Mouse (Mus musculus): ENCODE measurements around the gene Scai. TPM values are rescaled to one million over a fixed set of nuclear protein-coding genes. Genes with fewer than 3 reads are reported as not detected.

Gene Scai
- polyA plus RNA-seq, 1 experiment from 2014 or later, result 1.4 TPM

GRCm38 (mm10) chr2:39203359-39203758, 12.8 kb upstream of the Scai start:
- no peak overlapping the region for H3K9ac ChIP-seq (ENCODE audit: low read depth, low read length)
- no peak overlapping the region for H3K4me3 ChIP-seq (ENCODE audit: low read depth, low read length)
- peaks cover 10% of the 10 kb centered on the region for H3K36me3 ChIP-seq (ENCODE audit: control insufficient read depth, insufficient read depth)
- WGBS (ENCODE audit: insufficient replicate concordance), result 78% methylated on average over 2 of the region's 2 CpGs
- H3K4me1 ChIP-seq (ENCODE audit: control insufficient read depth, low read depth, low read length), result no peaks in the 10 kb centered on the region
- no peak overlapping the region for H3K27ac ChIP-seq (ENCODE audit: low read length)
- H3K9me3 ChIP-seq (replicated peaks; ENCODE audit: control insufficient read depth, low read length), result no peaks in the 10 kb centered on the region
- no peak for ATAC-seq (ENCODE audit: low read depth)
- H3K27me3 ChIP-seq (ENCODE audit: control insufficient read depth, insufficient read depth, low read depth, low read length), result no peaks in the 10 kb centered on the region
- H3K4me2 ChIP-seq (ENCODE audit: low read depth, low read length), result no peak overlapping the region

- no peaks in the 10 kb centered on the region for H3K9me3 ChIP-seq (replicated peaks; ENCODE audit: control insufficient read depth, low read length)
- WGBS (ENCODE audit: insufficient replicate concordance), result 85% methylated on average over 2 of the region's 2 CpGs
- ATAC-seq (ENCODE audit: low read depth), result no peak
These were observed 4.3 kb upstream of the Scai start for GRCm38 (mm10) chr2:39194809-39195208.

GRCm38 (mm10) chr2:39189961-39190560, 473 bp downstream of the Scai start:
- Histone ChIP-seq H3K9me3 (replicated peaks; ENCODE audit: control insufficient read depth, low read length) (no peaks in the 10 kb centered on the region), H3K4me3 (ENCODE audit: low read depth, low read length) (peak overlapping the region; percentile 99), H3K9ac (ENCODE audit: low read depth, low read length) (peak overlapping the region; percentile 94), H3K27ac (ENCODE audit: low read length) (peak overlapping the region; percentile 69), H3K4me1 (ENCODE audit: control insufficient read depth, low read depth, low read length) (peaks cover 10% of the 10 kb centered on the region), H3K27me3 (ENCODE audit: control insufficient read depth, insufficient read depth, low read depth, low read length) (no peaks in the 10 kb centered on the region), H3K36me3 (ENCODE audit: control insufficient read depth, insufficient read depth) (no peaks in the 10 kb centered on the region), H3K4me2 (ENCODE audit: low read depth, low read length) (peak overlapping the region; percentile 95)
- WGBS (ENCODE audit: insufficient replicate concordance), result under 1% methylated on average over 34 of the region's 39 CpGs
- ATAC-seq (ENCODE audit: low read depth), result peak; percentile 31

More at GRCm38 (mm10) chr2:39194809-39195208, 4.3 kb upstream of the Scai start:
- Histone ChIP-seq H3K9ac (ENCODE audit: low read depth, low read length) (no peak overlapping the region), H3K27ac (ENCODE audit: low read length) (no peak overlapping the region), H3K4me2 (ENCODE audit: low read depth, low read length) (no peak overlapping the region), H3K4me1 (ENCODE audit: control insufficient read depth, low read depth, low read length) (peaks cover 6% of the 10 kb centered on the region), H3K4me3 (ENCODE audit: low read depth, low read length) (no peak overlapping the region), H3K36me3 (ENCODE audit: control insufficient read depth, insufficient read depth) (peaks cover 10% of the 10 kb centered on the region), H3K27me3 (ENCODE audit: control insufficient read depth, insufficient read depth, low read depth, low read length) (no peaks in the 10 kb centered on the region)

- Histone ChIP-seq H3K4me2 (ENCODE audit: low read depth, low read length) (no peak overlapping the region), H3K9ac (ENCODE audit: low read depth, low read length) (no peak overlapping the region), H3K27me3 (ENCODE audit: control insufficient read depth, insufficient read depth, low read depth, low read length) (no peaks in the 10 kb centered on the region), H3K27ac (ENCODE audit: low read length) (no peak overlapping the region), H3K36me3 (ENCODE audit: control insufficient read depth, insufficient read depth) (no peaks in the 10 kb centered on the region), H3K9me3 (replicated peaks; ENCODE audit: control insufficient read depth, low read length) (no peaks in the 10 kb centered on the region), H3K4me1 (ENCODE audit: control insufficient read depth, low read depth, low read length) (peaks cover 8% of the 10 kb centered on the region), H3K4me3 (ENCODE audit: low read depth, low read length) (no peak overlapping the region)
- ATAC-seq (ENCODE audit: low read depth), result no peak
- 52% methylated on average over 3 of the region's 3 CpGs for WGBS (ENCODE audit: insufficient replicate concordance)
These were observed 4.6 kb downstream of the Scai start for GRCm38 (mm10) chr2:39185942-39186341.

- Histone ChIP-seq H3K36me3 (ENCODE audit: control insufficient read depth, insufficient read depth) (no peaks in the 10 kb centered on the region), H3K27me3 (ENCODE audit: control insufficient read depth, insufficient read depth, low read depth, low read length) (no peaks in the 10 kb centered on the region), H3K4me1 (ENCODE audit: control insufficient read depth, low read depth, low read length) (no peaks in the 10 kb centered on the region), H3K9me3 (replicated peaks; ENCODE audit: control insufficient read depth, low read length) (no peaks in the 10 kb centered on the region), H3K27ac (ENCODE audit: low read length) (no peak overlapping the region), H3K9ac (ENCODE audit: low read depth, low read length) (no peak overlapping the region), H3K4me3 (ENCODE audit: low read depth, low read length) (no peak overlapping the region), H3K4me2 (ENCODE audit: low read depth, low read length) (no peak overlapping the region)
- 86% methylated on average over 2 of the region's 2 CpGs for WGBS (ENCODE audit: insufficient replicate concordance)
- ATAC-seq (ENCODE audit: low read depth), result no peak
These were observed 6.9 kb downstream of the Scai start for GRCm38 (mm10) chr2:39183587-39183986.

- no peak overlapping the region for H3K4me2 ChIP-seq (ENCODE audit: low read depth, low read length)
- H3K36me3 ChIP-seq (ENCODE audit: control insufficient read depth, insufficient read depth), result no peaks in the 10 kb centered on the region
- H3K27ac ChIP-seq (ENCODE audit: low read length), result no peak overlapping the region
- no peak overlapping the region for H3K9ac ChIP-seq (ENCODE audit: low read depth, low read length)
- H3K4me1 ChIP-seq (ENCODE audit: control insufficient read depth, low read depth, low read length), result no peaks in the 10 kb centered on the region
- ATAC-seq (ENCODE audit: low read depth), result no peak
- H3K27me3 ChIP-seq (ENCODE audit: control insufficient read depth, insufficient read depth, low read depth, low read length), result no peaks in the 10 kb centered on the region
- H3K4me3 ChIP-seq (ENCODE audit: low read depth, low read length), result no peak overlapping the region
- WGBS (ENCODE audit: insufficient replicate concordance), result 76% methylated on average over 1 of the region's 1 CpGs
- no peaks in the 10 kb centered on the region for H3K9me3 ChIP-seq (replicated peaks; ENCODE audit: control insufficient read depth, low read length)
These were observed 29.5 kb downstream of the Scai start for GRCm38 (mm10) chr2:39160996-39161395.

GRCm38 (mm10) chr2:39157916-39158315, 32.6 kb downstream of the Scai start:
- H3K4me3 ChIP-seq (ENCODE audit: low read depth, low read length), result no peak overlapping the region
- no peaks in the 10 kb centered on the region for H3K27me3 ChIP-seq (ENCODE audit: control insufficient read depth, insufficient read depth, low read depth, low read length)
- H3K27ac ChIP-seq (ENCODE audit: low read length), result no peak overlapping the region
- H3K36me3 ChIP-seq (ENCODE audit: control insufficient read depth, insufficient read depth), result no peaks in the 10 kb centered on the region
- no peaks in the 10 kb centered on the region for H3K9me3 ChIP-seq (replicated peaks; ENCODE audit: control insufficient read depth, low read length)
- H3K4me2 ChIP-seq (ENCODE audit: low read depth, low read length), result no peak overlapping the region
- ATAC-seq (ENCODE audit: low read depth), result no peak
- H3K4me1 ChIP-seq (ENCODE audit: control insufficient read depth, low read depth, low read length), result no peaks in the 10 kb centered on the region
- 69% methylated on average over 1 of the region's 1 CpGs for WGBS (ENCODE audit: insufficient replicate concordance)
- H3K9ac ChIP-seq (ENCODE audit: low read depth, low read length), result no peak overlapping the region

- Histone ChIP-seq H3K9ac (ENCODE audit: low read depth, low read length) (no peak overlapping the region), H3K4me1 (ENCODE audit: control insufficient read depth, low read depth, low read length) (no peaks in the 10 kb centered on the region), H3K4me3 (ENCODE audit: low read depth, low read length) (no peak overlapping the region), H3K36me3 (ENCODE audit: control insufficient read depth, insufficient read depth) (no peaks in the 10 kb centered on the region), H3K27me3 (ENCODE audit: control insufficient read depth, insufficient read depth, low read depth, low read length) (no peaks in the 10 kb centered on the region), H3K4me2 (ENCODE audit: low read depth, low read length) (no peak overlapping the region), H3K9me3 (replicated peaks; ENCODE audit: control insufficient read depth, low read length) (no peaks in the 10 kb centered on the region), H3K27ac (ENCODE audit: low read length) (no peak overlapping the region)
- ATAC-seq (ENCODE audit: low read depth), result no peak
- 65% methylated on average over 1 of the region's 1 CpGs for WGBS (ENCODE audit: insufficient replicate concordance)
These were observed 33.7 kb downstream of the Scai start for GRCm38 (mm10) chr2:39156821-39157220.

GRCm38 (mm10) chr2:39150943-39151342, 39.6 kb downstream of the Scai start:
- no peak for ATAC-seq (ENCODE audit: low read depth)
- Histone ChIP-seq H3K9ac (ENCODE audit: low read depth, low read length) (no peak overlapping the region), H3K4me2 (ENCODE audit: low read depth, low read length) (no peak overlapping the region), H3K27ac (ENCODE audit: low read length) (no peak overlapping the region), H3K4me1 (ENCODE audit: control insufficient read depth, low read depth, low read length) (no peaks in the 10 kb centered on the region), H3K27me3 (ENCODE audit: control insufficient read depth, insufficient read depth, low read depth, low read length) (no peaks in the 10 kb centered on the region), H3K4me3 (ENCODE audit: low read depth, low read length) (no peak overlapping the region), H3K9me3 (replicated peaks; ENCODE audit: control insufficient read depth, low read length) (no peaks in the 10 kb centered on the region), H3K36me3 (ENCODE audit: control insufficient read depth, insufficient read depth) (no peaks in the 10 kb centered on the region)
- WGBS (ENCODE audit: insufficient replicate concordance), result 33% methylated on average over 2 of the region's 2 CpGs
